Mouse (Mus musculus): ENCODE data around the gene Fgd4.
A peak's percentile ranks its signal among the peaks of the same experiment; 100 is the strongest.

Gene Fgd4

DNA sequence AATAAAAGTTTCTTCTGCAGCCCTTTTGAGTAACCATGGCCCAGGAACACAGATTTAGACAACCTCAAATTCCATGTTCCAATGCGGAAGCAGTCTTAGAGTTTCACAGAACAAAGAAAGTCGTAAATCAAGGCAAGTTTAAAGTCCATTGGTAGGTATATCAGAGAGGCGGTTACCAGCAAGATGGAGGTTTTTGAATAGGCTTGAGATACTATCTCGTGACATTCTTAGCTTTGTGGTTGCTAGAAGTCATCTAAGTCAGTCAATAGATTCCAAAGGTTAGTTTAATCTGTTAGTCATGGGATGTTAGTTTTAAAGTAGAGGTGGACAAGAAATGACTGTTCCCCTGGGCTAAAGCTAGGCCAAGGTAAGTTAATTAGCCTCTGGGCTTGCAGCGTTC is at the start of gene Fgd4:
Gene Fgd4, minus strand, starts transcription at position 89 of the 400 bp plus-strand sequence.
- DNase-seq (ENCODE audit: inconsistent age in 2 of 2, low spot score in 1 of 2), result no peak

DNA sequence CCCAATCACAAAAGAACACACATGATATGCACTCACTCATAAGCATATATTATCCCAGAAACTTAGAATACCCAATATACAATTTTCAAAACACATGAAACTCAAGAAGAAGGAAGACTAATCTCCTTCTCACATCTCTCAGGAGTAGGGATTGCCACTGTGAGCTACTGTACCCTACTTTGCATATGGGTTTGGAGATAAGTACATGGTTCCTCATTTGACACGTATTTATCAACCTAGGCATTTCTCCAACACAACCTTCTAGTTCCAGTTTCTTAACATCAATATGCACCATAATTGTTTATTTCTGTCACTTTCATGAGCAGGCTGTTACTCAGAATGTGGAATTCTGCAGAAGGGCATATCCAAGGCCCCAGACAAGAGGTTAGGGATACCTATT is 44.8 kb upstream of the Fgd4 start:
- no peak for DNase-seq (ENCODE audit: inconsistent age in 2 of 2, low spot score in 1 of 2)

GRCm38 (mm10) chr16:16633730-16634129 is 33.4 kb upstream of the Fgd4 start:
- peak in 1 of 2 experiments; percentile 19 for DNase-seq (ENCODE audit: inconsistent age in 2 of 2, low spot score in 1 of 2)

- peak; percentile 67 to 87 for DNase-seq (ENCODE audit: inconsistent age in 2 of 2, low spot score in 1 of 2)
Observed at GRCm38 (mm10) chr16:16599586-16600401, 555 bp downstream of the Fgd4 start.

- peak in 1 of 2 experiments; percentile 68 for DNase-seq (ENCODE audit: inconsistent age in 2 of 2, low spot score in 1 of 2)
Observed at GRCm38 (mm10) chr16:16596582-16596981, 3.8 kb downstream of the Fgd4 start.

- no peak for DNase-seq (ENCODE audit: inconsistent age in 2 of 2, low spot score in 1 of 2)
Observed at GRCm38 (mm10) chr16:16592622-16593021, 7.7 kb downstream of the Fgd4 start.

DNA sequence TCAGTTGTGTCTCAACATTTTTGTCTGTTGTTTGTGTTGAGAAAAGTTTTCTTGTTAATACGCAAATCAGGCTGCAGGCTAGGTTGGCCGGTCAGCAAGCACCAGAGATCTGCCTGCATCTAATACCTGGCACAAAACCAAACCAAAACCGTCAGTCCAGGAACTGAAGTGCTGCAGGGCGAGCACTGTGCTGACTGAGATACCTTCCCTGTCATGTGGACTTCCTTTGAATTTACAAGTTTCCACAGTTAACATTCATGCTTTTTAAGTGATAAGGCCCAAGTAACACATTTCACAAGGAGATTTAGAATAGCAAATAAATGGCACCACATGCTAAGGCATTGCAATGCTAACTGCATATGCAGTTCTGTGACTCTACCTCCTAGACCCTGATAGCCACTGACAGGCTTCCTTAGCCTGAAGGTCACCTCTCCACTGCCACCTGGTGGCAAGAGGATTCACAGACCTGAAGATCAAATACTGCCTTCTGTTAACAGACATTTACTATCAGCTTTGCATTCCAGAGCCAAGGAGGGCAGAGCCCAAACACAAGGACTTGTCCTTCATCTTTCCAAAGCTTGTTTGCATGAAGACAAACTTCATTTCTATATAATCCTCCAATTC is 15.8 kb downstream of the Fgd4 start:
- DNase-seq (ENCODE audit: inconsistent age in 2 of 2, low spot score in 1 of 2), result peak; percentile 57 to 89

DNA sequence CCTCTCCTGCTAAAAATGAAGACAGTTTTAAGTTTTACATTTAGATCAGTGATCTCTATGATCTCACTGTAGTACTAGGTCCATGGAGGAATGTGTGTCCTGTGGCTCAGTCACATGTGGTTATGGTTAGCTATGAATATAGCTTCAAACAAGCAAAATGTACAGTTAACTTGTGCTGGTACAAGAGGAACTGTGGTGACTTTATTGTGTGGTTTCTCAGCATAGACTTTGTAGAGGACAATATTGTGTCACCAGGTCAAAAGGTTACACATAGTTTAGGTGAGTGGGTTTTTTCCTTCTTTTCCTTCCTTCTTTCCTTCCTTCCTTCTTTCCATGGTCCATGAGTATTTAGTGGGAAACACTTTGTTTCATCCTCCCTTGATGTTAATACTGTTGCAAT is 23.8 kb downstream of the Fgd4 start:
- no peak for DNase-seq (ENCODE audit: inconsistent age in 2 of 2, low spot score in 1 of 2)

GRCm38 (mm10) chr16:16574508-16574907 is 25.8 kb downstream of the Fgd4 start:
- DNase-seq (ENCODE audit: inconsistent age in 2 of 2, low spot score in 1 of 2), result no peak

- no peak for DNase-seq (ENCODE audit: inconsistent age in 2 of 2, low spot score in 1 of 2)
Observed at GRCm38 (mm10) chr16:16573167-16573566, 27.2 kb downstream of the Fgd4 start.

DNA sequence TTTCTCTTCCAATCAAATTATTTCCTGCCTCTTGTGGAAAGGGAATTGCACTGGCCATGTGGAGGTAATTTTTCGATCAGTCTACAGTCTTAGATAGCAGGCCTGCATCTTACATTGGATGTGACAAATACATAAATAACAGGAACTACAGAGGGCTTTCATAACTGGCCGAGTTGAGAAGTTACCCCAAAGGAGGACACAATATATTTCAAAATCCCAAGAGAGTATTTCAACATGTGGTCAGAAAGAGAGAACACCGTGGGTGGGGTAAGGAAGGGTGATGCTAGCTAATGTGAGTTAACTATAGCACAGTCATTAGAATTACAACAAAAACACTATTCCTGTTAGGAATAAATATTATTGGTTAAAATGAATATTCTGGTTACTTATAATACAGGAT is 29.0 kb downstream of the Fgd4 start:
- DNase-seq (ENCODE audit: inconsistent age in 2 of 2, low spot score in 1 of 2), result no peak

DNA sequence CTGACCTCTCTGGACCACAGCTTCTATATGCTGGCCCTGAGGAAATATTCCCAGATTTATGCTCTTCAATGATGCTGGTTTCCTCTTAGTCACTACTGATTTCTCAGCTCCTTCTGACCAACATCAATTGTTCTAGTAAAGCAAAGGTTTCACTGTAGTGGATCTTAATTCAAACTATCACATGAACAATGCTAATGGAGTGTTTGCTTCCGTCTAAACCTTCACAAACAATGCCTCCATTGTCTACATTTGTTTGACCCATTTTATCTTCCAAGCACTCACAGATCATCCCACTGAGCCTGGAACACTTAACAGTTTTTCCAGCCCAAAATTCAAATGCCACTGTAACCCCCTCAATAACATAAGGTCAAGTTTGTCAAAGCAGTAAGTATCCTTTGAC is 33.6 kb downstream of the Fgd4 start:
- DNase-seq (ENCODE audit: inconsistent age in 2 of 2, low spot score in 1 of 2), result no peak

GRCm38 (mm10) chr16:16566215-16566614 is 34.1 kb downstream of the Fgd4 start:
- DNase-seq (ENCODE audit: inconsistent age in 2 of 2, low spot score in 1 of 2), result no peak

- DNase-seq (ENCODE audit: inconsistent age in 2 of 2, low spot score in 1 of 2), result no peak
Observed at GRCm38 (mm10) chr16:16565786-16566185, 34.6 kb downstream of the Fgd4 start.

DNA sequence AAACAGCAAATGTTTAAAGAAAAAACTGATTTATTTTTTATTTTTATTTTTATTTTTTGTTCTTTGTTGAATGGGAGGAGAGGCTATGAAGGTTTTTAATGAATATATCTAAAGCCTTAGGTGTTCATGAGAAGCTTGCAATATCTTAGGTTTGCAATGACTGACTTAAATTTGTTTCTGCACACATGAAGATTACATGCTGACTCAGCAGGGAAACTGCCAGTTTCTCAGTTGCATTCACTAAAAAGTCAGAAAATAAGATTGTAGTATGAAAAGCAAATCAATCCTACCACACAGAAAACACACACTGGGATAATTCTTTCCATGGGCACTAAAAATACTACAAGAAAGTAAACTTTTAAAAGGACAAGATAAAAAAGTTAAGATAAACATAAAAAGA is 39.6 kb downstream of the Fgd4 start:
- no peak for DNase-seq (ENCODE audit: inconsistent age in 2 of 2, low spot score in 1 of 2)

DNA sequence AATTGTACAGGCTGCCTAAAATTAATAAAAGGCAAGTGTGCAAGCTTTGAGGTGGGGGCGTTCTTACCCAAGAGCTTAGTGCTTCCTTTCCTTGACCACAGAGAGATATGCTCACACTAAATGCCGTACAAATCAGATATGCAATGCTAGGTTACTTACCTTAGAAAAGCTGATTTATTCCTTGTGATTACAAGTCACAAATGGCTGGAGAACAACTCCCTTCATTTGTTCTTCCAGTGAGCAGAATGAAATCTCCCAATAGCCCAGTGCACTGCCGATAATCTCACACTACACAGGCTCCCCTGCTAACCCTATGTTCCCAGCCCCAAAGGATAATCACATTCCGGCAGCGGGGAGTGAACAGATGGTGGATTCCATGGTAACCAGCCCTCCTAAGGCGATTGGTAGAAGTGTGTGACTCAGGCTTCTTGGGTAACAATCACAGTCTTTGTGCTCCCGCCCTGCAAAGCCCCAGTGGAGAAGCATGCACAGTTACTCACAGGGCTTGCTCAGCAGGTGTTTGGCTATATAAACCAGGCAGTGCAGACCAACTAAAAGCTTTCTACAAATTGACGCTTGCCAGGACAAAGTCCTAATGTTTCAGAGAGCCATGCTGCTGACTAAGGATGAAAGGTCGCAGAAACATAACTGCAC is 40.3 kb downstream of the Fgd4 start:
- DNase-seq (ENCODE audit: inconsistent age in 2 of 2, low spot score in 1 of 2), result peak; percentile 58 to 81

DNA sequence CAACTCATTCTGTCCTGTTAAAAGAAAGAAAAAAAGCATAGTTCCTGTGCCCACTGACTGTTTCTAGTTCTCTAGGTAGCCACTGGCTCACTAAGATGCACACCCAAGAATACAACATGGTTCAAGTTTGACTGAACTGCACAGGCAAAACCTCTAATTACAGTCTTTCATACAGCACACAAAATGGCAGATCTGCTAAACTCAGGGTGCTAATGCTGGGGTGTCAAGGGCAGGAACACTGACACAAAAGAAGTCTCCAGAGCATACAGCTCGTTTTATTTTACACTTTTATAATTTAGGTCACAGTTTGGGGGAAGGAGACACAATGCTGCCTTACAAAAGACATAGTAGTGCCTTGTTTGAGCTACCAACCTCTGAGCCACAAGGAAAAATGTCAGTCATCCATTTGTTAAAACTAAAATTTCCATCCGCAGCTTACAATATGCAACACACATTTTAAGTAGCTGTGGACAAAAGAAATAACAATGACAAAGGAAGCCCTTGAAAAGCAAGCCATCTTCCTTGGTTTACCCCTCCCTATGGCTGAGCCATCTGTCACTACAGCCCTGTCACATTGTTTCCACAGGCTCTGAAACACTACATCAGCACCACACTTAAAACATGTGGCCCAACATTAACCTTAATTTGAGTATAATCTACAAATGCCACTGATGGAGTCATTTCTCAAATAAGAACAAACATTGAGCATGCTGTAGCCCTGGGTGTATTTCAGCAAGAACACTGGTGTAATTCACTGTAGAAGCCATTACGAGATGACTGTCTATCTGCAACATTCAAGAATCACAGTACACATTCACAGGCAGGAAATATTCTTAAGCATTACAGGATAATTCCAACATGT is 41.1 kb downstream of the Fgd4 start:
- DNase-seq (ENCODE audit: inconsistent age in 2 of 2, low spot score in 1 of 2), result no peak

DNA sequence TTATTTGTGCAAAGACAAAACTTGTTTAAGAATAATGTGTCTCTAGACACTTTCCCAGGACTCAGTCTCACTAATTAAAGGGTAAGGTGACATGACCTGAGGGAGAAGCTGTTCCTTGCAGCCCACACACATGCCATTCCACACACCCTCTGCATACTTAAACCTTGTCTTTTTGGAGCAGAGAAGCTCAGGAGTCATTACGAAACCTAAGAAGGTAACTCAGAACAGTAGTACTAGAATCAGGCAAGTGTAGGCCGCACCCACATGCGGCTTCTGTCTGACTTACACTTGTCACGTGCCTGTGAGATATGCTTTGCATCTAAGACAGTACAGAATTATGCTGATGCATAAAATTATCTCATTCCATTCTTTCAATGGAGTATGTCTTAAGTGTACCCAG is 42.6 kb downstream of the Fgd4 start:
- no peak for DNase-seq (ENCODE audit: inconsistent age in 2 of 2, low spot score in 1 of 2)

- DNase-seq (ENCODE audit: inconsistent age in 2 of 2, low spot score in 1 of 2), result no peak
Observed at GRCm38 (mm10) chr16:16554098-16554497, 46.3 kb downstream of the Fgd4 start.

- DNase-seq (ENCODE audit: inconsistent age in 2 of 2, low spot score in 1 of 2), result no peak
Observed at GRCm38 (mm10) chr16:16552197-16552596, 48.2 kb downstream of the Fgd4 start.

GRCm38 (mm10) chr16:16549105-16549504 is 51.2 kb downstream of the Fgd4 start:
- no peak for DNase-seq (ENCODE audit: inconsistent age in 2 of 2, low spot score in 1 of 2)

All from adrenal gland, adult (tissue).